Mouse (Mus musculus) retina, adult 2 months (tissue): ENCODE measurements at regions not wholly inside any gene's neighbourhood (a gene's known extent, or its start where the extent isn't known, plus 50 kb on each side); places are given as distances from the start of the nearest gene placed in this dataset.

Experiments
- DNase-seq: peaks from one replicate; pipeline ENCODE4 v3.0.0-alpha.2; 2012; ENCODE audit warnings: low read depth, low spot score

GRCm38 (mm10) chr16:93026094-93026648, 200.2 kb upstream of the Runx1 start:
- DNase-seq: no peak

GRCm38 (mm10) chr16:93019800-93020555, 194.0 kb upstream of the Runx1 start:
- no peak for DNase-seq

- DNase-seq: no peak
These were observed 192.8 kb upstream of the Runx1 start for GRCm38 (mm10) chr16:93018766-93019165.

- no peak for DNase-seq
These were observed 191.1 kb upstream of the Runx1 start for GRCm38 (mm10) chr16:93017025-93017424.

GRCm38 (mm10) chr16:93015636-93016035, 189.7 kb upstream of the Runx1 start:
- DNase-seq: no peak

- no peak for DNase-seq
These were observed 189.0 kb upstream of the Runx1 start for GRCm38 (mm10) chr16:93014991-93015390.

- no peak for DNase-seq
These were observed 187.9 kb upstream of the Runx1 start for GRCm38 (mm10) chr16:93013881-93014280.

GRCm38 (mm10) chr16:93013256-93013655, 187.3 kb upstream of the Runx1 start:
- no peak for DNase-seq

- DNase-seq: no peak
These were observed 185.5 kb upstream of the Runx1 start for GRCm38 (mm10) chr16:93011474-93011873.

GRCm38 (mm10) chr16:93006321-93006984, 180.5 kb upstream of the Runx1 start:
- no peak for DNase-seq

GRCm38 (mm10) chr16:93005470-93005869, 179.5 kb upstream of the Runx1 start:
- DNase-seq: no peak

GRCm38 (mm10) chr16:93003830-93004229, 177.9 kb upstream of the Runx1 start:
- no peak for DNase-seq

GRCm38 (mm10) chr16:92998689-92999088, 172.7 kb upstream of the Runx1 start:
- no peak for DNase-seq

- no peak for DNase-seq
These were observed 171.7 kb upstream of the Runx1 start for GRCm38 (mm10) chr16:92997636-92998035.

GRCm38 (mm10) chr16:92995993-92996350, 170.0 kb upstream of the Runx1 start:
- no peak for DNase-seq

GRCm38 (mm10) chr16:92995132-92995992, 169.4 kb upstream of the Runx1 start:
- no peak for DNase-seq

GRCm38 (mm10) chr16:92992876-92993275, 166.9 kb upstream of the Runx1 start:
- no peak for DNase-seq

GRCm38 (mm10) chr16:92991405-92991804, 165.5 kb upstream of the Runx1 start:
- DNase-seq: no peak

- DNase-seq: no peak
These were observed 162.5 kb upstream of the Runx1 start for GRCm38 (mm10) chr16:92988416-92988815.

GRCm38 (mm10) chr16:92988000-92988399, 162.1 kb upstream of the Runx1 start:
- no peak for DNase-seq

GRCm38 (mm10) chr16:92985768-92986167, 159.8 kb upstream of the Runx1 start:
- no peak for DNase-seq

- DNase-seq: no peak
These were observed 157.0 kb upstream of the Runx1 start for GRCm38 (mm10) chr16:92982934-92983333.
